Mouse (Mus musculus) stomach, embryonic 15.5 days (tissue): ENCODE results near the gene Zzz3. TPM values are rescaled to one million over a fixed set of nuclear protein-coding genes. Genes with fewer than 3 reads are reported as not detected.

Experiments used
- ATAC-seq: fragments of 200-750 bp; cut with Nextera tagmentation; 2 replicates; pipeline ENCODE4 v1.8.0; 2017; ENCODE audit warnings: low read depth, moderate number of reproducible peaks, moderate TSS enrichment; ENCODE audit not compliant: insufficient read depth, low FRiP score
- H3K27ac ChIP-seq: fragments of 300-500 bp; sonication (generic); 2 replicates; pipeline ENCODE4 v1.5.1; 2015; ENCODE audit warnings: mild to moderate bottlenecking, inconsistent platforms
- H3K27me3 ChIP-seq: fragments of 300-500 bp; sonication (generic); replicated peaks from 2 replicates; pipeline ENCODE4 v1.6.1; 2015; ENCODE audit warnings: inconsistent platforms
- H3K36me3 ChIP-seq: fragments of 300-500 bp; sonication (generic); 2 replicates; pipeline ENCODE4 v1.6.1; 2015; ENCODE audit warnings: inconsistent platforms
- H3K4me1 ChIP-seq: fragments of 300-500 bp; sonication (generic); 2 replicates; pipeline ENCODE4 v1.6.1; 2015; ENCODE audit warnings: inconsistent platforms
- H3K4me2 ChIP-seq: fragments of 300-500 bp; sonication (generic); 2 replicates; pipeline ENCODE4 v1.6.1; 2015; ENCODE audit warnings: mild to moderate bottlenecking, inconsistent platforms
- H3K4me3 ChIP-seq: fragments of 300-500 bp; sonication (generic); replicated peaks from 2 replicates; pipeline ENCODE4 v1.5.1; 2015; ENCODE audit warnings: inconsistent platforms
- H3K9ac ChIP-seq: fragments of 300-500 bp; sonication (generic); 2 replicates; pipeline ENCODE4 v1.6.1; 2015; ENCODE audit warnings: inconsistent platforms
- H3K9me3 ChIP-seq: fragments of 300-500 bp; sonication (generic); 2 replicates; pipeline ENCODE4 v1.6.1; 2016; ENCODE audit warnings: inconsistent platforms
- WGBS: fragments of 180-500 bp; shearing (Covaris S2); methylation state at CpG from one replicate; pipeline ENCODE4 v1.1.7; 2015; 5-methylcytosine and 5-hydroxymethylcytosine counted together
- polyA plus RNA-seq: library from polyadenylated mRNA; unstranded; fragments of >200 nt; fragmentation: Nextera tagmentation; extraction: Ambion mirVana; gene quantifications from 2 replicates; pipeline ENCODE4 v1.2.1, GENCODE M21; 2015

Zzz3 gene
- polyA plus RNA-seq, 1 experiment from 2014 or later, result 44.5 TPM

DNA sequence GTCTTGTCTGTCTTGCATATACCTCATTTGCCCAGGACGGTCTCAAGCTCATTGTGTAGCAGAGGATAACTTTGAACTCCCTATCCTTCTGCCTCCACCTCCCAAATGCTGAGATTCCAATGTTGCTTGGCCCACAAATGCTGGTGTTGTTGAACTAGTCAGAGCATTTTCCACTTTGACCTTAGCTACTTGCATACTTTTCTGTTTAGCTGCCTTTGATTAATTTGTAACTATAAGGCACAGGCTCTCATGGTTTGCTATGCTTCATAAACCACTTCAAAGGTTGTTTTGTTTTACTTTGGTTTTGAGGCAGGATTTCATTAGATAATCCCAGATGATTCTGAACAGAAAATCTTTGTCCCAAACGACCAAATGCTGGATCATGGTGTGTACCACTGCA lies 8.6 kb downstream of the Zzz3 start:
- Histone ChIP-seq H3K36me3 (no peaks in the 10 kb centered on the region), H3K27me3 (no peaks in the 10 kb centered on the region), H3K4me3 (no peak overlapping the region), H3K27ac (no peak overlapping the region), H3K9me3 (no peaks in the 10 kb centered on the region), H3K4me2 (no peak overlapping the region), H3K9ac (no peak overlapping the region), H3K4me1 (peaks cover 9% of the 10 kb centered on the region; the same call in 1 of the 2 replicates)
- WGBS, result 66% methylated on average over 2 of the region's 2 CpGs
- no peak for ATAC-seq

DNA sequence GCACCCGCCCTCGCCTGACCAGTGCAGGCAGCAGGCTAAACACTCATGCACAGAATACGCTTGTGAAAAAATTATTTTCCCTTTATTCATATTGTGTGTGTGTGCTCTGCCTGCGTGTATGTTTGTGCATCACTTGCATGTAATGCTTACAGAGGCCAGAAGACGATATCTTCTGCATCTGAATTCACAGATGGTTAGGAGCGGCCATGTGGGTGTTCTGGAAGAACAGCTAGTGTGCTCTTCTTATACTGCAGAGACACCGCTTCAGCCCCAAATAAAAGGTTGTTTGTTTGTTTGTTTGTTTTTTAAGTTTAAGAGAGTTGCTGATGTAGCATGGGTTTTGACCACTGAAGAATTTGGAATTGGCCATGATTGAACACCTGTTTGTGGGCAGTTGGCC lies 10.1 kb downstream of the Zzz3 start:
- WGBS, result 91% methylated on average over 7 of the region's 7 CpGs

DNA sequence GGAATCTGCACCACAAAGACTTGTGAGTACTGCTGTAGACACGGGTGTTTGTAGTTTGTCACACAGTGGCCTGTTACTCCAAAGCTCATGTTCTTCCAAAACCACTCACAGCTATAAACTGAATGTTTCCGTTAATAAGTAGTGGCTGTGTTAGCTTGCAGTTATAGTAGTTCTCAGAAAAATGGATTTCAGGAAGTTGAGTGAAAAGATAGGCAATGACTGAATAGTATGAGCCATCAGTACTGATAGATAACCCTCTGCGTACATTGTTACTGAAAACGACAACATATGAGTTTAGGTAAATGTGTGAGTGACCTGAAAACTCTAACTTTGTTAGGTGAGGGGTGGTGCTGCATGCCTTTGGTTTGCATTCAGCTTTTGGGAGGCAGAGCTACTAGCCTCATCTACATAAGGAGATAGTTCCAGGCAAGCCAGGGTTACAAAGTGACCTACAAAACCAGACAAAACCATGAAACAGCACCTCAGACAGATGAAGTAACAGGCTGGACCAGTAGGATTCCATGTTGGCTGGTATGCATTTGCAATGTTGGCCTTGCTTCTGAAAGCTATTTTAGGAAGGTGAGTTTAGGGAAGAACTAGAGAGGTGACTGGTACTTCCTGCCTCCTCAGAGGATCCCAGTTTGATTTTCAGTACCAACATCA lies 10.8 kb downstream of the Zzz3 start:
- H3K4me1 ChIP-seq, result peaks cover 10% of the 10 kb centered on the region
- H3K9me3 ChIP-seq, result no peaks in the 10 kb centered on the region
- no peak overlapping the region for H3K9ac ChIP-seq
- no peak overlapping the region for H3K27ac ChIP-seq
- 68% methylated on average over 4 of the region's 4 CpGs for WGBS
- H3K4me3 ChIP-seq, result no peak overlapping the region
- ATAC-seq, result no peak
- H3K4me2 ChIP-seq, result no peak overlapping the region
- no peaks in the 10 kb centered on the region for H3K36me3 ChIP-seq
- no peaks in the 10 kb centered on the region for H3K27me3 ChIP-seq

More for the DNA sequence above, 10.1 kb downstream of the Zzz3 start:
- Histone ChIP-seq H3K27ac (no peak overlapping the region), H3K4me2 (no peak overlapping the region), H3K27me3 (no peaks in the 10 kb centered on the region), H3K9ac (no peak overlapping the region), H3K4me1 (peaks cover 5% of the 10 kb centered on the region; the same call in 1 of the 2 replicates), H3K9me3 (no peaks in the 10 kb centered on the region), H3K4me3 (no peak overlapping the region), H3K36me3 (no peaks in the 10 kb centered on the region)
- no peak for ATAC-seq

DNA sequence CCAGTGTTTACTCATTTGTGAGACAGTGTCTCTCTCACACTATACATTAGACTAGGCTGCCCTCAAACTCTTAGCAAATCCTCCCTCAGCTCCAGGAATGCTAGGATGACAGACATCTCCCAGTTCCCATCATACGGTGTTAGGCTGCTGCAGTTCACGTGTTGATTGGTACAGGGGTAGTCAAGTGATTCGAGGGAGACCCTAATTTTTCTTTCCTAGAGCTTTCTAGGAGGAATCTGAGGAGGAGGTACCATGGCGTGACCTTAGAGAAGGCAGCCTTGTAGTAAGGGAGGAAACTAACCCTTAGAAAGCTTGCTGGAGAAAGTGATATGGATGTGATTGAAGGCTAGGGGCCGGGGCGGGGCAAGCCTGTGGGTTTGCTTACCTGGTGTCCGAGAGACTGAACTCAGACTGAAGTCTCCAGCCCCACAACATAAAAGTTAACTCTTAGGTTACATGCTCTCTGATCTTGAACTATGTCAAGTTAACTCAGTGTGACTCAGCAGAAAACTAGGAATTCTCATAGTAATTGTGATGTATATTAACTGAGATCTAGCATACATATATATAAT lies 15.8 kb downstream of the Zzz3 start:
- 67% methylated on average over 7 of the region's 7 CpGs for WGBS
- no peak overlapping the region for H3K4me2 ChIP-seq
- no peak for ATAC-seq
- H3K27me3 ChIP-seq, result no peaks in the 10 kb centered on the region
- no peak overlapping the region for H3K4me3 ChIP-seq
- no peaks in the 10 kb centered on the region for H3K36me3 ChIP-seq
- no peak overlapping the region for H3K9ac ChIP-seq
- H3K4me1 ChIP-seq, result peaks cover 5% of the 10 kb centered on the region; the same call in 1 of the 2 replicates
- no peaks in the 10 kb centered on the region for H3K9me3 ChIP-seq
- no peak overlapping the region for H3K27ac ChIP-seq

- WGBS, result 67% methylated on average over 4 of the region's 4 CpGs
- no peak overlapping the region for H3K27ac ChIP-seq
Measured at GRCm38 (mm10) chr3:152412362-152412761, 17.1 kb downstream of the Zzz3 start.

DNA sequence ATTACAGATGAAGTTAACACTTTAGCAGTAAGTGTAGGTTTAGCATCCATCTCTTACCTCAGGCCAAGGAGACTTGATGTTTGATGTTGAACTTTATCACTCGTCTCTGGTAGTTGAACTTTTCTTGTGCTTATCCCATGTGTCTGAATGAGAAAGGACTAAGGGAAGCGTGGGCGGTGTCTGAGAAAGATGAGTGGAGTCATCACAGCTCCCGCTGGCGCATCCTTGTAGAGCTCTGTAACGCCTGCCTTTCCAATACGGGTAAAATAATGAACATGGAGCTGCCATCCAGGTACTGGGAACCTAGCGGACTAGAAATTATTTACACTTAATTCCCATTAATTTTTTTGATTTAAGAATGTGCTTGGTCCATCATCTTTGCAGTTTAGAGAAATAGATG lies 33.7 kb downstream of the Zzz3 start:
- H3K9me3 ChIP-seq, result no peaks in the 10 kb centered on the region
- 89% methylated on average over 8 of the region's 8 CpGs for WGBS
- ATAC-seq, result no peak

More at GRCm38 (mm10) chr3:152412362-152412761, 17.1 kb downstream of the Zzz3 start:
- no peaks in the 10 kb centered on the region for H3K36me3 ChIP-seq
- peaks cover 5% of the 10 kb centered on the region; the same call in 1 of the 2 replicates for H3K4me1 ChIP-seq
- H3K4me2 ChIP-seq, result no peak overlapping the region
- no peak for ATAC-seq
- H3K4me3 ChIP-seq, result no peak overlapping the region
- H3K9ac ChIP-seq, result no peak overlapping the region
- H3K9me3 ChIP-seq, result no peaks in the 10 kb centered on the region
- no peaks in the 10 kb centered on the region for H3K27me3 ChIP-seq

DNA sequence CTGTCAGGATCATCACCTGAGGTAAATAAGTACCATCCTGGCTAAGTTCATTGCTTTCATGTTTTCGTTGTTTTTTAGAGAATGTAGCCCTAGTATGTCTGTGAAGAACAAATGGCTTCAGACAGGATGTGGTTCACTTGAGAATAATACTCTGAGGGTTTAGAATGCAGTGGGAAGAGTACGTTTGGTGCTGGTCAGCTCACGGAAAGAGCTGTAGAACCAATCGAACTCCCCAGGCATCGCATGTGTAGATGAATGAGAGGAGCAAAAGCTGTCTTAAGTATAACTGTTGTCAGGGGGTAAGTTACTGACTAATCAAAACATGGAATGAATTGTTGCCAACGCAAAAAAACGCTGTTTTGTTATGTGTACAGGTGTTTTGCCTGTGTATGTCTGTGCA lies 37.4 kb downstream of the Zzz3 start:
- H3K4me1 ChIP-seq, result no peaks in the 10 kb centered on the region
- H3K36me3 ChIP-seq, result peaks cover 16% of the 10 kb centered on the region
- H3K9me3 ChIP-seq, result no peaks in the 10 kb centered on the region
- no peak overlapping the region for H3K9ac ChIP-seq
- no peak overlapping the region for H3K4me2 ChIP-seq
- no peak overlapping the region for H3K27ac ChIP-seq
- H3K27me3 ChIP-seq, result no peaks in the 10 kb centered on the region
- WGBS, result 91% methylated on average over 7 of the region's 7 CpGs
- no peak for ATAC-seq
- no peak overlapping the region for H3K4me3 ChIP-seq

More for the DNA sequence above, 33.7 kb downstream of the Zzz3 start:
- no peaks in the 10 kb centered on the region for H3K4me1 ChIP-seq
- H3K27ac ChIP-seq, result no peak overlapping the region
- H3K9ac ChIP-seq, result no peak overlapping the region
- no peaks in the 10 kb centered on the region for H3K27me3 ChIP-seq
- no peak overlapping the region for H3K4me2 ChIP-seq
- peaks cover 18% of the 10 kb centered on the region for H3K36me3 ChIP-seq
- H3K4me3 ChIP-seq, result no peak overlapping the region

DNA sequence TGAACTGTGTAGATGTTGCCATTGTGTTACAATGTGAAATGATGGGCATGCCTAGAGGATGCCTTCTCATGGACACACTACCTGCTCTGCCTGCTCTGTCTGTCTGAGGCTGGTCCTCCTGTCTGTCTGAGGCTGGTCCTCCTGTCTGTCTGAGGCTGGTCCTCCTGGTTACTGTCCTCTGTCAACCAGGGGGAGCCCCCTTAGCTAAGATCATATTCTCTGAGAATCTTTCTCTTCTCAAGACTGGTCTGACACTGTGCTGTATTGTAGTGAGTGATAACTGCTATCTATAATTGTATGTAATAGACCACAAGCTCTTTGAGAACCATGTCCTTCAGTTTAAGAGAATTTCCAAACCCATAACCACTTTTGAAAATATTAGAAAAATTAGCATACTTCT lies 40.3 kb downstream of the Zzz3 start:
- H3K27me3 ChIP-seq, result no peaks in the 10 kb centered on the region
- ATAC-seq, result no peak
- no peak overlapping the region for H3K4me3 ChIP-seq
- no peak overlapping the region for H3K4me2 ChIP-seq
- no peaks in the 10 kb centered on the region for H3K4me1 ChIP-seq
- H3K27ac ChIP-seq, result no peak overlapping the region
- H3K36me3 ChIP-seq, result 0 out of 2 replicates have a peak, but pooled peaks cover 2% of the 10 kb centered on the region
- H3K9ac ChIP-seq, result no peak overlapping the region
- H3K9me3 ChIP-seq, result no peaks in the 10 kb centered on the region

DNA sequence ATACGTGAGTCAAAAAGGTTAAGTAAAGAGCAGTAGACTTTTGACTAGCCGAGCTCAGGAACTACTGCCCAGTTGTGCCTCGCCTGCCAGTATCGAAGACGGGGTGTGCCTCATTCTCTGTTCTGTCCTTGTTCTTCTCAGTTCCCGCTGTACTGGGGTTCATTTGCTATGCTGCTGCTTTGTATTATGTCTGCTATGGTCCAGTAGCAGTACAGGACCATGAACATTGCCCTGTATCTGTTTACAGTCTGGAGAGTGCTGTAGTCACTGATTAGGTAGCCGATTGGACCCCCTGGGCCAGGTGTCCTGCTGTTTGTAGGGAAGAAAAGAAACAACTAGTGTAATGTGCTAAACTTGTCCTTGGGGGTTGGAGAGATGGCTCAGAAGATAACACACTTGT lies 42.8 kb downstream of the Zzz3 start:
- Histone ChIP-seq H3K4me1 (no peaks in the 10 kb centered on the region), H3K27ac (no peak overlapping the region), H3K27me3 (no peaks in the 10 kb centered on the region), H3K4me2 (no peak overlapping the region), H3K9ac (no peak overlapping the region), H3K36me3 (0 out of 2 replicates have a peak, but pooled peaks cover 2% of the 10 kb centered on the region), H3K9me3 (no peaks in the 10 kb centered on the region), H3K4me3 (no peak overlapping the region)
- 94% methylated on average over 7 of the region's 7 CpGs for WGBS
- ATAC-seq, result no peak

- Histone ChIP-seq H3K27me3 (no peaks in the 10 kb centered on the region), H3K27ac (no peak overlapping the region), H3K9me3 (no peaks in the 10 kb centered on the region), H3K4me1 (no peaks in the 10 kb centered on the region), H3K36me3 (no peaks in the 10 kb centered on the region), H3K4me2 (no peak overlapping the region), H3K9ac (no peak overlapping the region), H3K4me3 (no peak overlapping the region)
- no peak for ATAC-seq
- WGBS, result 86% methylated on average over 4 of the region's 4 CpGs
Measured at GRCm38 (mm10) chr3:152442795-152443194, 47.5 kb downstream of the Zzz3 start.

- Histone ChIP-seq H3K4me3 (no peak overlapping the region), H3K9me3 (no peaks in the 10 kb centered on the region), H3K4me2 (no peak overlapping the region), H3K27me3 (no peaks in the 10 kb centered on the region), H3K9ac (no peak overlapping the region), H3K4me1 (no peaks in the 10 kb centered on the region), H3K36me3 (no peaks in the 10 kb centered on the region), H3K27ac (no peak overlapping the region)
- 74% methylated on average over 3 of the region's 3 CpGs for WGBS
- ATAC-seq, result no peak
Measured at GRCm38 (mm10) chr3:152444114-152444513, 48.8 kb downstream of the Zzz3 start.

DNA sequence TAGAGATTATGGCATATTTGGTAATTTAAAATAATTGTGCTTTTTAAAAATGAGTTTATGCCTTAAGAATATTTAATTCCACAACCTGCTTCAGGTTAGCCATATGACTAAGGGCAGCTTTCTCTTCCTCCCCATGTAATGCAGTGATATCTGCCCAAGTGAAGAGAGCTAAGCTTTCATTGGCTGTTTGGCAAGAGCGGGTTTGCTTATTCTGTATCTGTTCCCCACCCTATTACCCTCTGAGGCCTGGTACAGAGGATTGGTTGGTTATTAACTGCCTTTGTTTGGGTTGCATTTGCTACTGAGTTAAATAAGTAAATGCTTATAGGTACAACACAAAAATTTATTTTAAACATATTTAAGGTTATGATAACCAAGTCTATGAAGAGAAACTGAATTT lies 51.7 kb downstream of the Zzz3 start:
- H3K4me2 ChIP-seq, result no peak overlapping the region
- ATAC-seq, result no peak
- no peak overlapping the region for H3K27ac ChIP-seq
- no peaks in the 10 kb centered on the region for H3K4me1 ChIP-seq
- peaks cover 9% of the 10 kb centered on the region for H3K36me3 ChIP-seq
- H3K27me3 ChIP-seq, result no peaks in the 10 kb centered on the region
- H3K4me3 ChIP-seq, result no peak overlapping the region
- no peak overlapping the region for H3K9ac ChIP-seq
- no peaks in the 10 kb centered on the region for H3K9me3 ChIP-seq
- 90% methylated on average over 1 of the region's 1 CpGs for WGBS
